Mouse (Mus musculus) intestine, embryonic 16.5 days (tissue): ENCODE measurements around the gene Nxnl2. TPM values are rescaled to one million over a fixed set of nuclear protein-coding genes. Genes with fewer than 3 reads are reported as not detected.

Experiments used
- ATAC-seq: fragments of 200-750 bp; cut with Nextera tagmentation; 2 replicates; pipeline ENCODE4 v1.8.0; 2017; ENCODE audit warnings: moderate TSS enrichment, moderate library complexity
- H3K27ac ChIP-seq: fragments of 300-500 bp; sonication (generic); 2 replicates; pipeline ENCODE4 v1.5.1; 2014; ENCODE audit warnings: mild to moderate bottlenecking, low read length
- H3K27me3 ChIP-seq: fragments of 300-500 bp; sonication (generic); replicated peaks from 2 replicates; pipeline ENCODE4 v1.6.1; 2014; ENCODE audit warnings: low read length, control low read depth, mixed read lengths; ENCODE audit not compliant: control insufficient read depth, insufficient read depth
- H3K36me3 ChIP-seq: fragments of 300-500 bp; sonication (generic); 2 replicates; pipeline ENCODE4 v1.6.1; 2014; ENCODE audit warnings: low read length, control low read depth; ENCODE audit not compliant: control insufficient read depth, insufficient read depth
- H3K4me1 ChIP-seq: fragments of 300-500 bp; sonication (generic); 2 replicates; pipeline ENCODE4 v1.6.1; 2014; ENCODE audit warnings: low read length, control low read depth, mixed read lengths; ENCODE audit not compliant: control insufficient read depth, insufficient read depth
- H3K4me2 ChIP-seq: fragments of 300-500 bp; sonication (generic); 2 replicates; pipeline ENCODE4 v1.6.1; 2014; ENCODE audit warnings: low read depth, low read length, control low read depth
- H3K4me3 ChIP-seq: fragments of 300-500 bp; sonication (generic); 2 replicates; pipeline ENCODE4 v1.5.1; 2014; ENCODE audit warnings: mild to moderate bottlenecking, low read length
- H3K9ac ChIP-seq: fragments of 300-500 bp; sonication (generic); 2 replicates; pipeline ENCODE4 v1.6.1; 2014; ENCODE audit warnings: low read depth, low read length
- H3K9me3 ChIP-seq: fragments of 300-500 bp; sonication (generic); 2 replicates; pipeline ENCODE4 v1.6.1; 2016; ENCODE audit warnings: low read length, control low read depth; ENCODE audit not compliant: control insufficient read depth
- WGBS: fragments of 180-500 bp; shearing (Covaris S2); extraction: QIAGEN DNeasy Blood & Tissue Kit; methylation state at CpG from one replicate; pipeline ENCODE4 v1.1.7; 2014; 5-methylcytosine and 5-hydroxymethylcytosine counted together
- polyA plus RNA-seq: library from polyadenylated mRNA; unstranded; fragments of >200 nt; fragmentation: Nextera tagmentation; extraction: Ambion mirVana; gene quantifications from 2 replicates; pipeline ENCODE4 v1.2.1, GENCODE M21; 2015

Nxnl2 gene
- polyA plus RNA-seq: 1.9 and 2.4 TPM in 2 replicates

DNA sequence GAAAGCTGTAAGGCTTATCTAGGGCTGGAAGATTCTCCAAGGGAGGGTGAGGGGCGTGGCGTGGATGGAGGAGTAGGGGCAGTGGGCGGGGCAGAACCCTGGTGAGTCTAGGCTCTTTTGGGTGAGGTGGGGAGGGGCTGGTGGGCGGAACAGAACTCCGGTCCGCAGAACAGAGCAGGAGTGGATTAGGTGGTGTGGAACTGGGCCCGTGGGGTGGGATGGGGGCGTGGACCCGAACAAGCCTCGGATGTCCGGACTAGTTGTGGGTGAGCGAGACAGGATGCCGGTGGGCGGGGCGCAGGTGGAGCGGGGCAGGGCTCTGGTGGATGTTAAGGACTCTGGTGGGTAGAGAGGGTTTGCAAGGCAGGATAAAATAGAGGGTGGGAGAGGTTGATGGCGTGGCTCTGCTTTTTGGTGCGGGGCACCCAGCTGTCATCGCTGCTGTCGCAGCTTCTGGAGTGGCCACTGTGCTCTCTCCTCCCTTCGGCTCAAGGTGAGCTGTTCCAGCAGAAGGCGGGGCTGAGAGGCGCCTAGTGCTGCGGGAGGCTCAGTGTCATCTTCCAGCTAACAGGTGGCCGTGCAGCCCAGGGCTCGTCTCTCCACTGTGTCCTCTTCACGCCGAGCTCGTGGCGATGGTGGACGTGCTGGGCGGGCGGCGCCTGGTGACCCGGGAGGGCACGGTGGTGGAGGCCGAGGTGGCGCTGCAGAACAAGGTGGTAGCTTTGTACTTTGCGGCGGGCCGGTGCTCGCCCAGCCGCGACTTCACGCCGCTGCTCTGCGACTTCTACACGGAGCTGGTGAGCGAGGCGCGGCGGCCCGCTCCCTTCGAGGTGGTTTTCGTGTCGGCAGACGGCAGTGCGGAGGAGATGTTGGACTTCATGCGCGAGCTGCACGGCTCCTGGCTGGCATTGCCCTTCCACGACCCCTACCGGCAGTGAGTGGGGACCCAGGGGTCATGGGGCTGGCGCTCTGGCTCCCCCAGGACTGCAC is at the start of gene Nxnl2:
TSS of gene Nxnl2 (plus strand) at position 332 of the 990 bp plus-strand sequence.
- H3K36me3 ChIP-seq: no peaks in the 10 kb centered on the region
- peak within 1 kb of the TSS; percentile 96 for H3K4me2 ChIP-seq
- H3K27me3 ChIP-seq: peaks cover 4% of the 10 kb centered on the region; the same call in 1 of the 2 replicates
- WGBS: under 1% methylated on average over 64 of the region's 64 CpGs
- H3K4me1 ChIP-seq: peaks cover 9% of the 10 kb centered on the region
- ATAC-seq: peak; percentile 82
- no peaks in the 10 kb centered on the region; the same call in 1 of the 2 replicates for H3K9me3 ChIP-seq
- H3K9ac ChIP-seq: peak within 1 kb of the TSS; percentile 68
- H3K4me3 ChIP-seq: peak within 1 kb of the TSS; percentile 62
- peak within 1 kb of the TSS; percentile 18; the same call in 1 of the 2 replicates for H3K27ac ChIP-seq

DNA sequence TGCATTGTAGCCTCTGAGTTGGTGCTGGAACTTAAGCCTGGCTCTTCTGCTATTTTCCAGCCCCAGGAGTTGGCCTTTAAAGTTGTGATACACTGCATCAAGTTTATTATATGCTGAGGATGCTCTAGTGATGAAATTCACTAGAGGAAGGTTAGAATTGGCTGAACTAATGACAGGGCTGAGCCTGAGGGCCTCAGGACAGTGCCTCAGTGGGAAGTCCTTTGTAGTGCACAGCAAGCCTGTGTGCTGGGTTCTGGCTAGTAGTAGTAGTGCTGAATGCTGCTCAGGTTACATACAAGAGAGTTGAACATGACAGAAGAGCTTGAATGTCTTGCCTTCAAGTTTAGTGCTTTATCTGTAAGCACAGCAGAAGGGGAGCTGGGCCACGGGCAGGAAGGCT is 48.9 kb upstream of the Nxnl2 start:
- Histone ChIP-seq H3K36me3 (no peaks in the 10 kb centered on the region), H3K4me2 (no peak overlapping the region), H3K4me1 (peaks cover 47% of the 10 kb centered on the region), H3K9ac (no peak overlapping the region), H3K27ac (0 out of 2 replicates have a peak overlapping the region, but pooled peaks have one; percentile 17), H3K27me3 (no peaks in the 10 kb centered on the region), H3K9me3 (no peaks in the 10 kb centered on the region), H3K4me3 (no peak overlapping the region)
- no peak for ATAC-seq
- 37% methylated on average over 1 of the region's 1 CpGs for WGBS

DNA sequence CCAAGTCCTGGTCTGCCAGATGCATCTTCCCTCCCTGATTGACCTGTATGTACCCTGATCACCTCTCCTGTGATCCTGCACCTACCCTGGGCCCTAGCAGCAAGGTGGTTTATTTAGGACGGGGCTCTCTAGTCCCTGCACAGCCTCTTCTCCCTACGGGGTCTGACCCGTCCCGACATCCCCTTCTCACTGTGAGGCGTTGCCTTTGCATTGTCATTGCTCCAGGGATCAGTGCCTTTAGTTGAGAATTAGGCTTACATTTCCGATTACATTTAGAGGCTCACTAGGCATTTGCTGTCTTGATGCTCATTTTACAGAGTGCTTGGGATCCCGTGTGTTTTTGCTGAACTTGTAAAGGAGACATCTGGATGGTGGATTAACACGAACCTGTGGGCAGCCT is 48.1 kb upstream of the Nxnl2 start:
- H3K4me3 ChIP-seq: no peak overlapping the region
- H3K4me2 ChIP-seq: no peak overlapping the region
- no peak overlapping the region for H3K27ac ChIP-seq
- H3K36me3 ChIP-seq: no peaks in the 10 kb centered on the region
- H3K9me3 ChIP-seq: no peaks in the 10 kb centered on the region
- no peak overlapping the region for H3K9ac ChIP-seq
- no peak for ATAC-seq
- WGBS: 77% methylated on average over 8 of the region's 8 CpGs
- H3K4me1 ChIP-seq: peaks cover 47% of the 10 kb centered on the region
- no peaks in the 10 kb centered on the region for H3K27me3 ChIP-seq

DNA sequence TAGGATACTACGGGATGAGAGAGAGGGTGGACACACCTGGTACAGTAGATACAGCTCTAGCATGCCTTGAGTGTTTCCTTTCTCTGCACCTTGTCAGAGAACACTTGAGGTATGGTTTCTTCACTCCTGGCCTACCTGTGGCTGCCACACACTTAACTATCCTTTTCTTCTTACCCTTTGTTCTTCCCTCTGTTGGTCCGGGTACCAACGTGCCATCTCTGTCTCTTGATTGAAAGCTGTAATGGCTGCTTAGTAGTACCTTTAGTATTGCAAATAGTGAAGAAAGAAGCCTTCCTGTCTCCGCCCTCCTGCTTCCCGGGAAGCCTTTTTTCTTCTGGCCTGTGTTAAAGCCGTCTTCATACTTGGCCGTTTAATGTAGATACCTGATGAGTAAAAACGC is 45.5 kb upstream of the Nxnl2 start:
- H3K27ac ChIP-seq: no peak overlapping the region
- H3K36me3 ChIP-seq: no peaks in the 10 kb centered on the region; the same call in 1 of the 2 replicates
- no peak overlapping the region for H3K4me2 ChIP-seq
- H3K4me3 ChIP-seq: no peak overlapping the region
- no peaks in the 10 kb centered on the region for H3K9me3 ChIP-seq
- H3K9ac ChIP-seq: no peak overlapping the region
- no peak for ATAC-seq
- 70% methylated on average over 8 of the region's 8 CpGs for WGBS
- H3K4me1 ChIP-seq: peaks cover 29% of the 10 kb centered on the region
- H3K27me3 ChIP-seq: no peaks in the 10 kb centered on the region

DNA sequence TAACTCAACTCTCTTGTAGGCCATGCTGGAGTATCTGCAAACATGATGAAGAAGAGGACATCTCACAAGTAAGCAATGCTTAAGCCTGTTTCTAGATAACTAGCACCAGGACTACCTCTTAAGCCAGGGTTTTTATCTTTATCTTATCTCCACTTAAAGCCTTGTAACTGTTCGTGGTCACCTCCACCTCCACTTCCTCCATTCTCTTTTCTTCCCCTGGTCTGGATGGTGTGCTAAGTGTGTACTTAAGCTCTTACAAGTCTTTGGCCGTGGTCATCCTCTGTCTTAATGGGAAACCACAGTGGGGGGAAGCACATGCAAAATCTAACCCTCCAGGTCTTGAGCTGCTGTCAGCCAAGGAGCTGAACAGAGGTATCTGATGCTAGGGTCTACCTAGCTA is 42.9 kb upstream of the Nxnl2 start:
- Histone ChIP-seq H3K36me3 (peaks cover 3% of the 10 kb centered on the region), H3K4me2 (no peak overlapping the region), H3K9ac (no peak overlapping the region), H3K27ac (no peak overlapping the region), H3K9me3 (no peaks in the 10 kb centered on the region), H3K4me1 (peaks cover 13% of the 10 kb centered on the region; the same call in 1 of the 2 replicates), H3K27me3 (no peaks in the 10 kb centered on the region), H3K4me3 (no peak overlapping the region)
- ATAC-seq: no peak
- WGBS: 65% methylated on average over 2 of the region's 2 CpGs

DNA sequence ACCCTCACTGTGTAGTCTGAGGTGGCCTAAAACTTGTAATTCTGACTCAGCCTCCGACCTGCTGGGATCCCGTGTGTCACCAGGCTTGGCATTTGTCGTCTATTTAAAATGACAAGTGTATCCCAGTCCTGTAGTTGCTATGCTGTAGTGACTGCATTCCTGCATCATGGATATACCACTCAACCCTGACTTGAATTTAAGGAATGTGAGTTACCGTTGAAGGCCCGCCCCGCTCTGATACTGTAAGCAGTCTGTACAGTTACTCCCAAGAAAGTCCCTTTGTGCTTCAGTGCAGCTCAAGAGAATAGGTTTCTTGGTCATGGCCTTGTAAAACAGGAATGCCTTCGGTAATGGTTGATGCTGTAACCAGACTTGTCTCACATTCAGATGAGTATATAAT is 42.4 kb upstream of the Nxnl2 start:
- Histone ChIP-seq H3K27me3 (no peaks in the 10 kb centered on the region), H3K27ac (no peak overlapping the region), H3K9me3 (no peaks in the 10 kb centered on the region), H3K9ac (no peak overlapping the region), H3K4me1 (peaks cover 12% of the 10 kb centered on the region; the same call in 1 of the 2 replicates), H3K4me3 (no peak overlapping the region), H3K36me3 (peaks cover 3% of the 10 kb centered on the region), H3K4me2 (no peak overlapping the region)
- no peak for ATAC-seq
- whole genome bisulfite sequencing: 90% methylated on average over 7 of the region's 7 CpGs

DNA sequence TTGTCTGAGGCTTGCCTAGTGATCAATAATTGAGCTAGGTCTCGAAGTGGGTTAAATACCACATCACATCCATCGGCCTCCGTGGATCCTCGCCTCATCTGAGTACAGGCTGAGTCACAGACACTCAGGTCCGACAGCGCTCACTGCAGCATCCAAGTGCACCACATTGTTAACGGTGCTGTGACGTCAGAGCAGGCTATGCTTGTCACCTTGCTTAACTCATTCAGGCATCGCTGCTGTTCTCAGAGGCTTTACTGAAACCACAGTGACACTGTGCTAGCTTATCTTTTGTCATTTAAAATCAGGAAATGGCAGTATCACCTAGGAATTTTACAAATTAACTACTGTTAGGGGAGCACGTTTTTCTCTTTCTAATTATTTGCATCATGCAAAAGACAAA is 39.6 kb upstream of the Nxnl2 start:
- ATAC-seq: no peak
- no peaks in the 10 kb centered on the region for H3K27me3 ChIP-seq
- H3K9ac ChIP-seq: no peak overlapping the region
- H3K4me1 ChIP-seq: no peaks in the 10 kb centered on the region
- no peaks in the 10 kb centered on the region for H3K9me3 ChIP-seq
- H3K36me3 ChIP-seq: peaks cover 6% of the 10 kb centered on the region
- H3K4me3 ChIP-seq: no peak overlapping the region
- 85% methylated on average over 10 of the region's 10 CpGs for WGBS
- H3K27ac ChIP-seq: no peak overlapping the region
- no peak overlapping the region for H3K4me2 ChIP-seq

DNA sequence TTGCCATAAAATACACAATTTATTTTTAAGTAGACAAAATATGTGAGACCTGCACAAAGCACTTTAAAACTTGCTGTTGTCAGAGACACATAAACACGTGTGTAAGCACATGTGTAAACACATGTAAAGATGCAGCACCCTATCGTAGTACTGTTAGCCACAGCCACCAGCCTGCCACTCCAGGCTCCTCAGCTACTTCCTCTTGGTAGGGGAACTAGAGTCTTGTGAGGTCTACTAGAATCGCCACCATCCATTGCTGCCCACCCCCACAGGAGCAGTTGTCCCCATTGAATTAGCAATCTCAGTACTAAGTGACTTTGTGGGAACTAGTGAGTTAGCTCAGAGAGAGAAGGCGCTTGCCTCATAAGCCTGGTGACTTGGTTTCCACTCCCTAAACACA is 34.5 kb upstream of the Nxnl2 start:
- no peak for ATAC-seq
- H3K36me3 ChIP-seq: peaks cover 6% of the 10 kb centered on the region
- 76% methylated on average over 4 of the region's 4 CpGs for WGBS
- H3K4me3 ChIP-seq: no peak overlapping the region
- no peaks in the 10 kb centered on the region for H3K9me3 ChIP-seq
- H3K27me3 ChIP-seq: no peaks in the 10 kb centered on the region
- no peak overlapping the region for H3K4me2 ChIP-seq
- no peak overlapping the region for H3K27ac ChIP-seq
- peaks cover 10% of the 10 kb centered on the region for H3K4me1 ChIP-seq
- H3K9ac ChIP-seq: no peak overlapping the region

DNA sequence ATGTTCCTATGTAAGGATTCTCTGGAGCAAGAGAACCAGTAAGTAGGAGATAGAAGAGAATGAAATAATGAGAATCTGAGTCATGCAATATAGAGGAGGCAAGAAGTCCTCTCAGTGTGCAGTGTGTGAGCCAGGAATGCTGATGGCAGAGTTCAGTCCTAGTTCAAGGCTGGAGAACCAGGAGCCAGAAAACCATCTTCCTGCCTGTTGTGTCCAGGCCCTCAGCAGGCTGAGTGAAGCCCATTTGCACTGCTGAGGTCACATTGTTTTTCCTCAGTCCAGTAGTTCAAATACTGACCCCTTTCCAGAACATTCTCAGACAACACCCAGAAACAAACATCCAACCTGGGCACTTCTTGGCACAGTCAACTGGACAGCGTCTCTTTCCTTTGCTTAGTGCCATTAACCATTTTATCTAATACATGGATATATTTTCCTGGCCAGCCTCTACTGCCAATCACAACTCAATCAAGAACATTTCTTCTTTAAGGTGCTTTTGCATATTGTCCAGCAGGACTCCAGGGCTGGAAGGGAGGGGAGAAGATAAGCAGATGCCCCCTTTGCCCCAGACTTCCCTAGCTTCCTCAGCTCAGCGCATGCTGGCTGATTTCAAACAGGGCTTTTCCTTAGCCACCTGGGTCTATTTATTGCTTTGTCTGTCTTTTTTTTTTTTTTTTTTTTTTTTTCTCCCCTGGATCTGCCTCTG is 33.7 kb upstream of the Nxnl2 start:
- 54% methylated on average over 2 of the region's 2 CpGs for WGBS
- Histone ChIP-seq H3K4me3 (no peak overlapping the region), H3K36me3 (peaks cover 6% of the 10 kb centered on the region), H3K4me1 (peaks cover 10% of the 10 kb centered on the region), H3K9ac (no peak overlapping the region), H3K4me2 (no peak overlapping the region), H3K27ac (peak overlapping the region; percentile 52; the same call in 1 of the 2 replicates), H3K9me3 (no peaks in the 10 kb centered on the region), H3K27me3 (no peaks in the 10 kb centered on the region)
- ATAC-seq: peak; percentile 62
